Mouse (Mus musculus): ENCODE results near the gene Itgb8. TPM values are rescaled to one million over a fixed set of nuclear protein-coding genes. Genes with fewer than 3 reads are reported as not detected.

Gene Itgb8
- polyA plus RNA-seq, 1 experiment from 2014 or later = 28.9 TPM

GRCm38 (mm10) chr12:119202766-119203165 is 35.8 kb downstream of the Itgb8 start:
- Histone ChIP-seq H3K4me3 (ENCODE audit: low read depth, low read length) (no peak overlapping the region), H3K36me3 (ENCODE audit: control insufficient read depth, insufficient read depth, low read length) (no peaks in the 10 kb centered on the region), H3K9me3 (ENCODE audit: control insufficient read depth, low read length) (no peaks in the 10 kb centered on the region), H3K4me2 (ENCODE audit: low read depth) (no peak overlapping the region), H3K27ac (ENCODE audit: low read depth, low read length) (no peak overlapping the region), H3K27me3 (ENCODE audit: control insufficient read depth, insufficient read depth, low read length) (no peaks in the 10 kb centered on the region), H3K4me1 (ENCODE audit: control insufficient read depth, insufficient read depth, low read length) (no peaks in the 10 kb centered on the region), H3K9ac (ENCODE audit: low read length) (no peak overlapping the region)
- DNase-seq (ENCODE audit: low spot score) = no peak
- no peak for ATAC-seq (ENCODE audit: insufficient read depth, low FRiP score, low TSS enrichment)
- 76% methylated on average over 2 of the region's 2 CpGs for WGBS

GRCm38 (mm10) chr12:119195145-119195544 is 43.5 kb downstream of the Itgb8 start:
- no peak for DNase-seq (ENCODE audit: low spot score)
- no peaks in the 10 kb centered on the region for H3K4me1 ChIP-seq (ENCODE audit: control insufficient read depth, insufficient read depth, low read length)
- no peaks in the 10 kb centered on the region; the same call in 1 of the 2 replicates for H3K36me3 ChIP-seq (ENCODE audit: control insufficient read depth, insufficient read depth, low read length)
- no peaks in the 10 kb centered on the region for H3K9me3 ChIP-seq (ENCODE audit: control insufficient read depth, low read length)
- H3K4me3 ChIP-seq (ENCODE audit: low read depth, low read length) = no peak overlapping the region
- no peaks in the 10 kb centered on the region for H3K27me3 ChIP-seq (ENCODE audit: control insufficient read depth, insufficient read depth, low read length)
- no peak for ATAC-seq (ENCODE audit: insufficient read depth, low FRiP score, low TSS enrichment)
- H3K9ac ChIP-seq (ENCODE audit: low read length) = no peak overlapping the region
- no peak overlapping the region for H3K27ac ChIP-seq (ENCODE audit: low read depth, low read length)
- no peak overlapping the region for H3K4me2 ChIP-seq (ENCODE audit: low read depth)

GRCm38 (mm10) chr12:119189814-119190213 is 48.8 kb downstream of the Itgb8 start:
- Histone ChIP-seq H3K9me3 (ENCODE audit: control insufficient read depth, low read length) (no peaks in the 10 kb centered on the region), H3K36me3 (ENCODE audit: control insufficient read depth, insufficient read depth, low read length) (no peaks in the 10 kb centered on the region; the same call in 1 of the 2 replicates), H3K4me1 (ENCODE audit: control insufficient read depth, insufficient read depth, low read length) (no peaks in the 10 kb centered on the region), H3K27ac (ENCODE audit: low read depth, low read length) (no peak overlapping the region), H3K4me2 (ENCODE audit: low read depth) (no peak overlapping the region), H3K27me3 (ENCODE audit: control insufficient read depth, insufficient read depth, low read length) (no peaks in the 10 kb centered on the region), H3K4me3 (ENCODE audit: low read depth, low read length) (no peak overlapping the region), H3K9ac (ENCODE audit: low read length) (no peak overlapping the region)
- ATAC-seq (ENCODE audit: insufficient read depth, low FRiP score, low TSS enrichment) = no peak
- no peak for DNase-seq (ENCODE audit: low spot score)
- 93% methylated on average over 8 of the region's 8 CpGs for WGBS

- no peaks in the 10 kb centered on the region for H3K9me3 ChIP-seq (ENCODE audit: control insufficient read depth, low read length)
- no peak overlapping the region for H3K4me2 ChIP-seq (ENCODE audit: low read depth)
- no peak overlapping the region for H3K4me3 ChIP-seq (ENCODE audit: low read depth, low read length)
- DNase-seq (ENCODE audit: low spot score) = no peak
- no peak overlapping the region for H3K27ac ChIP-seq (ENCODE audit: low read depth, low read length)
- no peak for ATAC-seq (ENCODE audit: insufficient read depth, low FRiP score, low TSS enrichment)
- H3K36me3 ChIP-seq (ENCODE audit: control insufficient read depth, insufficient read depth, low read length) = no peaks in the 10 kb centered on the region; the same call in none of the 2 replicates
- no peaks in the 10 kb centered on the region for H3K4me1 ChIP-seq (ENCODE audit: control insufficient read depth, insufficient read depth, low read length)
- H3K9ac ChIP-seq (ENCODE audit: low read length) = no peak overlapping the region
- WGBS = 84% methylated on average over 1 of the region's 1 CpGs
- H3K27me3 ChIP-seq (ENCODE audit: control insufficient read depth, insufficient read depth, low read length) = no peaks in the 10 kb centered on the region
Measured at GRCm38 (mm10) chr12:119185441-119185840, 53.2 kb downstream of the Itgb8 start.

- DNase-seq (ENCODE audit: low spot score) = no peak
- H3K27me3 ChIP-seq (ENCODE audit: control insufficient read depth, insufficient read depth, low read length) = no peaks in the 10 kb centered on the region
- H3K36me3 ChIP-seq (ENCODE audit: control insufficient read depth, insufficient read depth, low read length) = peaks cover 3% of the 10 kb centered on the region; the same call in 1 of the 2 replicates
- no peak overlapping the region for H3K27ac ChIP-seq (ENCODE audit: low read depth, low read length)
- 80% methylated on average over 2 of the region's 2 CpGs for WGBS
- no peak overlapping the region for H3K9ac ChIP-seq (ENCODE audit: low read length)
- no peaks in the 10 kb centered on the region for H3K4me1 ChIP-seq (ENCODE audit: control insufficient read depth, insufficient read depth, low read length)
- H3K9me3 ChIP-seq (ENCODE audit: control insufficient read depth, low read length) = no peaks in the 10 kb centered on the region
- no peak overlapping the region for H3K4me2 ChIP-seq (ENCODE audit: low read depth)
- no peak overlapping the region for H3K4me3 ChIP-seq (ENCODE audit: low read depth, low read length)
- no peak for ATAC-seq (ENCODE audit: insufficient read depth, low FRiP score, low TSS enrichment)
Measured at GRCm38 (mm10) chr12:119182215-119182924, 56.2 kb downstream of the Itgb8 start.

GRCm38 (mm10) chr12:119176017-119176416 is 62.6 kb downstream of the Itgb8 start:
- H3K4me1 ChIP-seq (ENCODE audit: control insufficient read depth, insufficient read depth, low read length) = no peaks in the 10 kb centered on the region
- H3K4me3 ChIP-seq (ENCODE audit: low read depth, low read length) = no peak overlapping the region
- H3K9me3 ChIP-seq (ENCODE audit: control insufficient read depth, low read length) = no peaks in the 10 kb centered on the region
- no peak overlapping the region for H3K4me2 ChIP-seq (ENCODE audit: low read depth)
- H3K36me3 ChIP-seq (ENCODE audit: control insufficient read depth, insufficient read depth, low read length) = peaks cover 3% of the 10 kb centered on the region; the same call in 1 of the 2 replicates
- DNase-seq (ENCODE audit: low spot score) (no peak), ATAC-seq (ENCODE audit: insufficient read depth, low FRiP score, low TSS enrichment) (no peak)
- 83% methylated on average over 2 of the region's 2 CpGs for WGBS
- H3K9ac ChIP-seq (ENCODE audit: low read length) = no peak overlapping the region
- no peak overlapping the region for H3K27ac ChIP-seq (ENCODE audit: low read depth, low read length)
- H3K27me3 ChIP-seq (ENCODE audit: control insufficient read depth, insufficient read depth, low read length) = no peaks in the 10 kb centered on the region

DNA sequence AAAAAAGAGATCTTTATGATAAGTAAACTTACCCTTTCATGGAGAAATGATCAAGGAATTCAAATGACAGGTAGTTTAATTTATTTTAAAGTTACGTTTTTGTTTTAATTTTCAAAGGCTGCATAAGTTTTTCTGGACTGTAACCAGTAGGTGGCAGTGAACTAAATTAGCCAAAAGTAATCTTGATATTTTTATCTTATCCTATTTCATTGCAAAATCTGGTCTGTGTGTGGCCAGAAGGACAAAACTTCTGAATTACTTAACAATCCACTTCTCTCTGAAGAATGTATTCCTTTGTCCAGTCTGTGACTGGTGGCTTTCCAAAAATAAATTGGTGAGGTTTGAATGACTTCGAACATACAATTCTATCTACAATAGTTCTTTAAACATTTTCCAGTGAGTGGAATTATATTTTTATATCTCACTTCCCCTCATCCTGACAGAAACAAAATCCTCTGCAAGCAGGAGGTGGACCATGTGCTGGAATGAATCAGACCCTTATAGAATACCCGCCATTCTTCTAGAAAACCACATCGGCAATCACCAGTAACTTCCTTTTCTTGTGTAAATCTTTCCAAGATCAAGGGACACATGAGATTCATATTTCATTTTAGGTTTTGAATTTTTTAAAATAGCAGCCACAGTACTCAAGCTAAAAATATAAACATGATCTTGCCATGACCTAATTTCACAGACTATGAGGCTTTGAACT is 68.6 kb downstream of the Itgb8 start:
- Histone ChIP-seq H3K27me3 (ENCODE audit: control insufficient read depth, insufficient read depth, low read length) (no peaks in the 10 kb centered on the region), H3K4me3 (ENCODE audit: low read depth, low read length) (no peak overlapping the region), H3K9ac (ENCODE audit: low read length) (no peak overlapping the region), H3K4me1 (ENCODE audit: control insufficient read depth, insufficient read depth, low read length) (no peaks in the 10 kb centered on the region), H3K9me3 (ENCODE audit: control insufficient read depth, low read length) (no peaks in the 10 kb centered on the region), H3K4me2 (ENCODE audit: low read depth) (no peak overlapping the region), H3K36me3 (ENCODE audit: control insufficient read depth, insufficient read depth, low read length) (peaks cover 2% of the 10 kb centered on the region; the same call in 1 of the 2 replicates), H3K27ac (ENCODE audit: low read depth, low read length) (no peak overlapping the region)
- no peak for ATAC-seq (ENCODE audit: insufficient read depth, low FRiP score, low TSS enrichment)
- no peak for DNase-seq (ENCODE audit: low spot score)
- 89% methylated on average over 4 of the region's 4 CpGs for WGBS

GRCm38 (mm10) chr12:119169143-119169542 is 69.5 kb downstream of the Itgb8 start:
- no peak for ATAC-seq (ENCODE audit: insufficient read depth, low FRiP score, low TSS enrichment)
- WGBS = 61% methylated on average over 3 of the region's 3 CpGs

DNA sequence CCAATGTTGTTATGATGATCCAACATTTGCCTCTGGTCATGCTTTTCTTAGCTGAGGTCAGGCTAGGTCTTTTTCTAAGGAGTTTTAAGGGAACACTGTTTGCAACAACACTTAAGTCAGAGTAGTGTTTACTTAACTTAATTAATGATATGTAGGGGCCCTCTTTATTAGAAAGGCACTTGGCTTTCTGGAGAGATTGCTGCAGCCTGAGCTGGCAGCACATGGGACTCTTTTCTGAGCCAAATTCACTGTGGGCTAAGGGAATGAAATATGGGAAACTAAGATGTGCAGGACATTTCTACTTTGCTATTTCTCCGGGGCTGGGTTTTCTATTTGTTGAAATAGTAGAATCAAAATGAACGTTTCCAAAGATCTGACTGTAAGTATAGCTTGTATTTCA is 73.5 kb downstream of the Itgb8 start:
- Histone ChIP-seq H3K27me3 (ENCODE audit: control insufficient read depth, insufficient read depth, low read length) (no peaks in the 10 kb centered on the region), H3K4me3 (ENCODE audit: low read depth, low read length) (no peak overlapping the region), H3K9me3 (ENCODE audit: control insufficient read depth, low read length) (no peaks in the 10 kb centered on the region), H3K9ac (ENCODE audit: low read length) (no peak overlapping the region), H3K36me3 (ENCODE audit: control insufficient read depth, insufficient read depth, low read length) (no peaks in the 10 kb centered on the region), H3K4me2 (ENCODE audit: low read depth) (no peak overlapping the region), H3K4me1 (ENCODE audit: control insufficient read depth, insufficient read depth, low read length) (no peaks in the 10 kb centered on the region), H3K27ac (ENCODE audit: low read depth, low read length) (no peak overlapping the region)
- ATAC-seq (ENCODE audit: insufficient read depth, low FRiP score, low TSS enrichment) (no peak), DNase-seq (ENCODE audit: low spot score) (no peak)
- 88% methylated on average over 2 of the region's 2 CpGs for WGBS

More at GRCm38 (mm10) chr12:119169143-119169542, 69.5 kb downstream of the Itgb8 start:
- no peak overlapping the region for H3K27ac ChIP-seq (ENCODE audit: low read depth, low read length)
- H3K9me3 ChIP-seq (ENCODE audit: control insufficient read depth, low read length) = no peaks in the 10 kb centered on the region
- H3K4me1 ChIP-seq (ENCODE audit: control insufficient read depth, insufficient read depth, low read length) = no peaks in the 10 kb centered on the region
- no peak for DNase-seq (ENCODE audit: low spot score)
- H3K36me3 ChIP-seq (ENCODE audit: control insufficient read depth, insufficient read depth, low read length) = peaks cover 2% of the 10 kb centered on the region; the same call in 1 of the 2 replicates
- no peak overlapping the region for H3K9ac ChIP-seq (ENCODE audit: low read length)
- no peak overlapping the region for H3K4me3 ChIP-seq (ENCODE audit: low read depth, low read length)
- no peak overlapping the region for H3K4me2 ChIP-seq (ENCODE audit: low read depth)
- H3K27me3 ChIP-seq (ENCODE audit: control insufficient read depth, insufficient read depth, low read length) = no peaks in the 10 kb centered on the region

Measured in neural tube, embryonic 11.5 days (tissue).